Mouse (Mus musculus) right cerebral cortex, postnatal 36 days (tissue): ENCODE measurements around the gene Foxo3.

Source experiments
- DNase-seq, 2 experiments: peaks; one replicate each; pipeline ENCODE4 v3.0.0; 2022; ENCODE audit warnings: low spot score in 2 of 2, mixed read lengths in 1 of 2

Gene Foxo3

GRCm38 (mm10) chr10:42230471-42231099, 46.0 kb downstream of the Foxo3 start:
- no peak for DNase-seq

GRCm38 (mm10) chr10:42227751-42228241, 48.8 kb downstream of the Foxo3 start:
- no peak for DNase-seq

GRCm38 (mm10) chr10:42226176-42226575, 50.4 kb downstream of the Foxo3 start:
- DNase-seq = no peak

GRCm38 (mm10) chr10:42225184-42225935, 51.2 kb downstream of the Foxo3 start:
- DNase-seq = no peak

GRCm38 (mm10) chr10:42221996-42222395, 54.6 kb downstream of the Foxo3 start:
- no peak for DNase-seq

- no peak for DNase-seq
These were observed 55.2 kb downstream of the Foxo3 start for GRCm38 (mm10) chr10:42221136-42221891.

- no peak for DNase-seq
These were observed 56.1 kb downstream of the Foxo3 start for GRCm38 (mm10) chr10:42220418-42220952.

- no peak for DNase-seq
These were observed 65.1 kb downstream of the Foxo3 start for GRCm38 (mm10) chr10:42211407-42211806.

- DNase-seq = no peak
These were observed 65.9 kb downstream of the Foxo3 start for GRCm38 (mm10) chr10:42210641-42211040.

- DNase-seq = no peak
These were observed 66.7 kb downstream of the Foxo3 start for GRCm38 (mm10) chr10:42209809-42210208.

GRCm38 (mm10) chr10:42207612-42208011, 68.9 kb downstream of the Foxo3 start:
- DNase-seq = no peak

GRCm38 (mm10) chr10:42204768-42205412, 71.7 kb downstream of the Foxo3 start:
- no peak for DNase-seq

GRCm38 (mm10) chr10:42203321-42204155, 73.0 kb downstream of the Foxo3 start:
- no peak for DNase-seq

GRCm38 (mm10) chr10:42202561-42202960, 74.0 kb downstream of the Foxo3 start:
- DNase-seq = no peak

- DNase-seq = no peak
These were observed 77.1 kb downstream of the Foxo3 start for GRCm38 (mm10) chr10:42199472-42199871.

GRCm38 (mm10) chr10:42198682-42199081, 77.9 kb downstream of the Foxo3 start:
- DNase-seq = no peak

- no peak for DNase-seq
These were observed 81.8 kb downstream of the Foxo3 start for GRCm38 (mm10) chr10:42194784-42195183.

GRCm38 (mm10) chr10:42193981-42194380, 82.6 kb downstream of the Foxo3 start:
- no peak for DNase-seq

- DNase-seq = no peak
These were observed 83.6 kb downstream of the Foxo3 start for GRCm38 (mm10) chr10:42192951-42193350.

GRCm38 (mm10) chr10:42189674-42190434, 86.7 kb downstream of the Foxo3 start:
- no peak for DNase-seq
